Mouse (Mus musculus) thymus, adult 18-20 months (tissue): Measurements from ENCODE around the gene Slc5a4b.
A peak's percentile ranks its signal among the peaks of the same experiment; 100 is the strongest.
"Not testable (repeated sequence)": the region's sequence is repeated elsewhere in the genome, so short reads cannot be mapped to it uniquely, and the experiment has no call there.

Experiments
- DNase-seq, 2 experiments: peaks; one replicate each; pipeline ENCODE4 v3.0.0; 2022; ENCODE audit warnings: mixed read lengths in 2 of 2

Gene Slc5a4b

DNA sequence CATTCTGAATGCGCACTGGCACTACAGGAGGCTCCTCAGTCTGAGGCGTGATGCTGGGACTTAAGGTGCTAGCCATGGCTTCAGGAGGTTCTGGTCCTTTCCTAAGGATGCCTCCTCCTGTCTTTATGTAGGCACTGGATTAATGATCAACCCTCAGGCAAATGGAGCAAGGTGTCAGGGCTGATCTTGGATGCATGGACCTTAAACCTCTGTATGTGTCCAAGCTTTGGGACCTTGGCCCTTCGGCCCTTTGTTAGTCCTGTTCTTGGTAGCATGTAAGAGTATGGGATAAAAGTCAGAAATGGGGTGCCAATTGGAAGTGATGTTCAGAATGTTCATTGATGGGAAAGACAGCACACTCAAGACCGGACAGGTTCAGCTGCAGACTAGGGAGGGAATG is at the start of gene Slc5a4b:
Gene Slc5a4b (minus strand): TSS at position 101 of the 400 bp plus-strand sequence.
- DNase-seq = no peak

DNA sequence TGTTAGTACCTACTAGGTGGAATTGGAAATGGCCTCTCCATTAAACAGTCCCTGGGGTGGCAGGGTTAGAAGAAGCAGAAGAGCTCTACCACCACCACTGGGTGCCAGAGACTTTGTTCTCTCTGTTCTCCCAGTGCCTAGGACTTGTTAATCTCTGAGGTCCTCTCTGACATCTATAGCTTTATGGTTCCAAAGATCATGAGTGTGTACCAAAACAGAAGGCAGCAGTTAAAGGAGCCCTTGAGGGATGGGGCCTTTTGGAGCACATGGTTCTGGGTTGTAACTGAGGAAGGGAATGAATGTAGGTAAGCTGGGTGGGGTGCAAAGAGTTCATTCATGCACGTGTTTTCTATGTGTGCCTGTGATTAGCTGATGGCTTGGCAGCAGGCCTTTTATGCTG is 47.2 kb upstream of the Slc5a4b start:
- DNase-seq = no peak

DNA sequence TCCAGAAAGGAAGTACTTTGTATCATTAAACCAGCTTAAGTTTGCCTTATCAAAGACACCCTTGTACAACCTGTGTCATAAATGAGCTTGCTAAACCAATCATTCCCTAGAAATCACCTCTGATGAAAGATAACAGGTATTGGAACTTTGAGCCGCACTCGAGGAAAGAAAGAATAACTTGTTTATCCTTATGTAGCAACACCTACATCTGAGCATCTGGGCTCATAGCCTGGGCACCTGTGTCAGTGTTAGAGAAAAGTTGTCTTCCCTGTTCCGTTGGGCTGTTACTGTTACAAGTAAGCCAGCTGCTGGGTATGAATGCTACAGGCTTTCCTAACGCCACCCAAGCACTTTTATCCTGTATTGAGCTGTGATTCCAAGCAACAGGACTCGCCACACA is 46.8 kb upstream of the Slc5a4b start:
- DNase-seq = no peak

DNA sequence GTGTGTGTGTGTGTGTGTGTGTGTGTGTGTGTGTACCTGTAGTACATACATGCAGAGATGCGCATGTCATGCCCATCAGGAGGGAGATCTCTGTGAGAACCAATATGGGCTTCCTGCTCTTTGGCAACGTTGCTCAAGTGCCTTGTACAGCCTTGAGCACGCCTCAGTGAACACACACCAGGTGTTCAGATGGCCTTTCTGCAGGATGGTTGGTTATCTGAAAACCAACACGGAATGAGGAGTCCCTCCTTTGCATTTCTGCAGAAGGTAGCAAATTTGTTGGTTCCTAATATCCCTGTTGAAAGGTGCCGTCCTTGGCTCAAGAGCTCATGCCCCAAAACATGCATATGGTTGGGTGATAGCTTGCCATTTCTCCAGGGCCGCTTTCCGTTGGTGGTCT is 45.1 kb upstream of the Slc5a4b start:
- DNase-seq = no peak

DNA sequence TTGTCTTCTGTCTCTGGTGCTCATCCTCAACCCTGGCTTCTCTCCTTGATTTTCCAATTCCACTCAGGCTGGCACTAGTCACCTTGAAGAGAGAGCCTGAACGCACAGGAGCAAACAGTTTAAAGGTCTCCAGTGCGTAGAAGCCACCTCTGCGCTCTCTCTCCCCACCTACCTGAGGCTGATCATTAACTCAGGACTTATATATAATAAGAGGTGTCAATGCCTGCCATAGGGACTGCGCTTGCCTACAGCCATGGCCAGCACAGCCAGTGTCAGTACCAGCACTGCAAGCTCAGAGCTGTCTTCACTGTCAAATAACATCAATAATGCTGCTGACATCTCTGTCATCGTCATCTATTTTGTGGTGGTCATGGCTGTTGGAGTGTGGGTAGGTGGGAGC is 36.5 kb upstream of the Slc5a4b start, which contains the start of gene Slc5a4a:
Gene Slc5a4a (plus strand): TSS at position 174 of the 400 bp plus-strand sequence.
- DNase-seq = no peak

DNA sequence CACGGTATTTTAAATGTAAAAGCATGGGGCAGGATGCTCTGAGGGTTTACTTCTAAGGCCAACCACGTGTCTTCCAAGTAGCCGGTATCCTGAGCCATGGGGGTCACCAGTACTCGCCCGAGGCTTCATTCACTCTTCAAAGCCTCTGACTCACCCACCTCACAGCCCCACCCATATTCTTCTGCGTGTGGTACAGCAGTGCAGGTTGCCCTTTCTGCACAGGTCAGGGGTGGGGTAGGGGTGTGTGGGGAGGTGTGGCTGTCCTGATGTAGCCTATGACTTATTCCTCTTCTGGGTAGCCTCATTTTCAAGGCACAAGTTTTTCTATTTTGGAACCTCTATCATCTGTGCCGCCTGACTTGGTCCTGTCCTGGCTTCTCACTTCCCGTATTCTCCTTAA is 36.1 kb upstream of the Slc5a4b start:
- no peak for DNase-seq

DNA sequence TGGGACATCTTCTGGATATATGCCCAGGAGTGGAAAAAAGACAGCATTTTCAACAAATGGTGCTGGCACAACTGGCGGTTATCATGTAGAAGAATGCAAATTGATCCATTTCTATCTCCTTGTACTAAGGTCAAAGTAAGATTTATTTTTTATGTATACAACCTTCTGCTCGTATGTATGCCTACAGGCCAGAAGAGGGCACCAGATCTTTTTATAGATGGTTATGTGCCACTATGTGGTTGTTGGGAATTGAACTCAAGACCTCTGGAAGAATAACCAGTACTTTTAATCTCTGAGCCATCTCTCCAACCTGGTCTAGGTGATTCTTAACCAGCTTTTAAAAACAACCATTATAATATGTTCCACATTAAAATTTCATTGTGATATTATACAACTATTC is 25.6 kb upstream of the Slc5a4b start:
- no peak for DNase-seq

DNA sequence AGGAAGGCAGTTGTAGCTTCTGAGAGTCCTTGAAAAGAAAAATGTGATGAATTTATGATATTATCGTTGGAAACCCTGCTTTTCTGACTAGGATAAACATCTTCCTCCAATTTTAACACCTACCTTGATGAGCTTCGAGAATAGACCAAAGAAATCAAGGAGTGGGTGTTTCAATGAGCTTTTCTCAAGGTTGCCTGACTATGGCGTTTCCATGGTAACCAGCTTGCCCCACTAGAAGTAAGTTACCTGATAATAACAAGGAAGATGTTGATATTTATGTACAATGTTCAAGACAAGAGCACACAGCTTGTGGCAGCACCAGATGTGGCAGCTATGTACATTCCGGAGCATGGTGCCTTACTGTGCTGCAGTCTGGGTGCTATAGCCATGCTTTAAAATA is 21.7 kb upstream of the Slc5a4b start:
- DNase-seq = no peak

DNA sequence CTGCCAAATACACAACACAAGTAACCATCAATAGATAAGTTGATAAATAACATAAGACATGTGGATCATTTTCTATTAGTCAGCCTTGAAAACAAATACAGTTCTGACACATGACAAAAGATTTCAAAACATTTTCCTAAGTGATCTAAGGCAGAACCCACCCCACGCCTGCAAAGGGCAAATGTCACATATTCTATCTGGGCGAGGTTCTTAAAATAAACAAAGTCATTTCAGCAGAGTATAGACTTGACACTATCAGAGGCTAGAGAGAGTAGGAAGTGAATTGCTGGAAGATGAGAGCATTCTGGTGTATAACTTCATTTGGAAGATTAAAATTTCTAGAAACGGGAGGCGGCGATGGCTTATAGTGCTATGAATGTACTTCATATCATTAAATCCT is 10.7 kb upstream of the Slc5a4b start:
- DNase-seq = no peak

DNA sequence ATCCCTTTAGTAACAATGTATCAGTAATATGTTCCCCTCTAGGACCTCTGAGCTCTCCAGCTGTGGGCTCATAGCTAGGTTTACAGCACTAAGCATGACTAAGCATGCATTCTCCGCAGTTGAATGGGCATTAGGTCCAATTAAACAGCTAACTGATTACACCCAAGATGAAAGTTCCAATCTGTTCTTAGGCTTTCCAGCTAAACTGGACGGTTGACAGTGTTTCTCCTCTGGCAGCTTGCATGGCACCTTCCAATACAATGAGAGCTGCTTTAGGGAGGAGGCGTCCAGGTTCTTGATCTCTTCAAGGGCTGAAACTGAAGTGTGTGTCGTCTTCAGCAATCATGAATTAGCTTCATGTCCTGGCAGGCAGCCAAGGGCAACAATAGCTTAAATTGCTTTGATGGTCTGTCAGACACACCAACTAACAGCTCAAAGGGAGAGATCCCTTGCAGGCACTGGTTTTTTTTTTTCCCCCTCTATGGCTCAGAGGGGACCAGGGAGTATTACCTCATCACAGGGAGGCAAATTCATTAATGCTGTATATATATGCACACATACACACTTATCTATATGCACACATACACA is 9.5 kb upstream of the Slc5a4b start:
- DNase-seq = no peak

DNA sequence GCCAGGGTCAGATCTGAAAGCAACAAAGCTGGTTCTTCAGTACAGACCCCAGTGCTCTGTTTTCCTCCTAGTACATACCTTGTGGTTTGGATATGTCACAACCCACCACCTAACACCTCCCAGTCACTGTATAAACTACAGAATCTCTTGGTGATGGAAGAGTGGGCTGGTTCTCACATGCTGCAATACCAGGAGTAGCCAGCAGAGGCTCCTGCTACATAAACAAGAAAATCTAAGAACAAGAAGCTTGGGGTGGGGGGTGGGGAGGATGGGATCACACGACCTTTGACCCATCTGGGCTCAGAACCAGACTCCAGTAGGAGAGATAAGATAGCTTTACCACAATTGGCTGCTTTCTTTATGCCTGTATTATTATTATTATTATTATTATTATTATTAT is 8.0 kb upstream of the Slc5a4b start:
- DNase-seq = no peak

DNA sequence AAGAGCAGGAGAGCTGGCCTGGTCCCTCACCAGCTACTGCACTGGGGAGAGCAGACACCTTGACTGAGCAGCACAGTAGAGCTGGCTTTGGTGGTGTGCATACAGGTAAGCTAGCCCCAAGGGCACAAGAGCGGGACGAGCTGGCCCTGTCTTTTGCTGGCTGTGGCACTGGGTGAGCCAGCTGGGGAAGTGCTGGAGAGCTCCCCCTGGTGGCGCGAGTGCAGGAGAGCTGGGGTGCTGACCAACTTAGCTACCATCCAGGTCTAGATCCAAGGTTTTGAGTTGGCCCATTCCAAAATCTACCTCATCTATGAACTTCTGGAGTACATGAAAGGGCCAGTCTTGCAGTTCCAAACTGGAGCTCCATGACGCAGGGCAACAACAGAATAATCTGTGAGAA is 7.2 kb upstream of the Slc5a4b start:
- peak; percentile 12 to 18 for DNase-seq

DNA sequence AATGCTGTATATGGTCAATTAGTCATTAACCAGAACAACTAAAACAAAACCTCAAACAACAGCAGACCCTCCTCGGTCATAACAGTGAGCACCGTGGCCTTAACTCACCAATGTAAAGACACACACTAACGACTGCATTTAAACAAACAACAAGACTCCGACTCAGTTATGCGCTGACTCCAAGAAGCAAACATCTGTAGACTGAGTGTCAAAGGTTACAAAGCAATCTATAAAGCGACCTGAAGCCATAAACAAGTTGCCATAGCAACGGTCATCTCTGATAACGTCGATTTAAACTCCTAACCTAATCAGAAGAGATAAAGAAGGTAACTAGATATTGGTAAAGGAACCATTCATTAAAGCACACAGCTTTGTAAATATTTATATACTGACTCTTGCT is 13.4 kb downstream of the Slc5a4b start:
- no peak for DNase-seq

DNA sequence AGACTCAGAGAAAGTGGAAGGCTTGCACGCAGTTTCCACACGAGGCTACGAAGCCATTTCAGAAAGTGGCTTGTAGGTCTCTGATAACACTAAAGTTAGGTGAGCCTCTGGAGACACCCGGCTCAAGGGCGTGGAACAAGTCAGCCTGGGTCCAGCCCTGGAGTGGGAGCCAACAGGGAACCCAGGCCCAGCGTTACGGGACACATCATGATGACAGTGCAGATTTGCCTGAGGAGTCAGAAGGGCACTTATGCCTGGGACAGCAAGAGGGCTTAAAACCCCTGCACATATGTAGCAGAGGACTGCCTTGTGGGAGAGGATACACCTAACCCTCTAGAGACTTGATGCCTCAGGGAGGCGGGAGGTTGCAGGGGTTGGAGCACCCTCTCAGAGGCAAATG is 14.2 kb downstream of the Slc5a4b start:
- no peak for DNase-seq

DNA sequence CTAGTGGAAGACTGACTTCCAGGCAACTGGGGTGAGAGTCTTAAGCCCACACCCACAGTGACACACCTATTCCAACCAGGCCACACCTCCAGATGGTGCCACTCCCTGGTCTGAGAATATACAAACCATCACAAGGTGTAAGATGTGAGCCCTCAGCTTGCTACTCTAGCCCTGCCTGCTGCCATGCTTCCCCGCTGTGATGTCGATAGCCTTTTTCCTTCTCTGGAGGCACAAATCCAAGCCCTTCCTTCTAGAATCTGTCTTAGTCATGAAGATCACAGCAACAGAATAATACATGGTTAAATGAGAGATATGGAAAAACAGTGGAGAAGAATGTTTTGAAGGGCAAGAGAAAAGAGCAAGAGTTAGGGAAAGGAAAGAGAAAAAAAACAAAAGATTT is 33.8 kb downstream of the Slc5a4b start:
- not testable (repeated sequence) for DNase-seq

DNA sequence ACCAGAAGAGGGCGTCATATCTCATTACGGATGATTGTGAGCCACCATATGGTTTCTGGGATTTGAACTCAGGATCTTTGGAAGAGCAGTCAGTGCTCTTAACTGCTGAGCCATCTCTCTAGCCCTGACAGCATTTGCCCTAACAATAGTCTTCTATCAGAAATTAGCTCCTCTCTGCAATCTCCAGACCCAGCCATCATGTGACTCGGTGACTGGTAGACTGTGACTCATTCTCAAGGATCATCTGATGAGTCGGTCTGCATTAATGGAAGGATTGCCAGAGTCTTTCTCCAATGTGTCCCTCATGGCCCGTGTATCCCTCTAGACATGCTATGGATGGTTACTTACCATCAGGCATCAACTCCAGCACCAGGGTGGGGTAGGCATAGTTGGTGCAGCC is 38.7 kb downstream of the Slc5a4b start:
- DNase-seq = not testable (repeated sequence)

DNA sequence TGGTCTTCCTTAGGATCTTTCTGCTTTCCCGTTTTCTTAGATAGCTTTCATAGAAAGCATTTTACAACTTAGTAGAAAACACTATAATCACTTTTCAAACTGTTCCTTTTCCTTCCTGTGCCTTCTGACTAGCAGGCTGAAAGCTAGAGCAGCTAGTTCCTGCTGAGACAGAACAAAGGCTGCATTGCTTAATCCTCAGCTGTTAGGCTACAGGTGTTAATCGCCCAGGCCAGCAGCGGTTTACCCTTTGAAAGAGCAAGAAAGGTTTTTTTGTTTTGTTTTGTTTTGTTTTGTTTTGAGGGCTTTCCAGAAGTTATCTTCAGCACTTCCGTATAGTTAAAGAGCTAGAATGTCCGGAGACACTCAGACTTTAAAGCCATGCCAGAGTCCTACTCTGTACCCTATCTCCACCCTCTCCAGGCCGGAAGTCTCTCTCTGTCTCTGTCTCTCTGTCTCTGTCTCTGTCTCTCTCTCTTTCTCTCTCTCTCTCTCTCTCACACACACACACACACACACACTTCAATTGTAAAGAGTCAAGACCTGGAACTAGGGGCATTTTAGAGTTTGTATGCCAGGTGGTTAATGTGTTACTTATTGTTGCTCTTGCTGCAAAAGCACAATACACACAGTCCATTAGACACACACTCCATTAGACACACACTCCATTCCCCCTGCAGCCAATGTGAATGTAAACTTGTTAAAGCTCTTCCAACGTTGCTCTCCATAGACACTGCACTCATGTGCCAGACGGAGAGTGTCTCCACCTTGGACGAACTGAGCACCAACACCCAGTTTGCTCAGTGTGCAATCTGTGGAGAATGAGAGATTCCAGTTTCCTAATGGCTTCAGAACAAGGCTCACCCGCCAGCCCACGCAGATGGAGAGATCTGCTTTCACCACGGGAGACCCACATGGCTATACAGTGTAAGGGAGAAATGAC is 42.8 kb downstream of the Slc5a4b start:
- no peak for DNase-seq

DNA sequence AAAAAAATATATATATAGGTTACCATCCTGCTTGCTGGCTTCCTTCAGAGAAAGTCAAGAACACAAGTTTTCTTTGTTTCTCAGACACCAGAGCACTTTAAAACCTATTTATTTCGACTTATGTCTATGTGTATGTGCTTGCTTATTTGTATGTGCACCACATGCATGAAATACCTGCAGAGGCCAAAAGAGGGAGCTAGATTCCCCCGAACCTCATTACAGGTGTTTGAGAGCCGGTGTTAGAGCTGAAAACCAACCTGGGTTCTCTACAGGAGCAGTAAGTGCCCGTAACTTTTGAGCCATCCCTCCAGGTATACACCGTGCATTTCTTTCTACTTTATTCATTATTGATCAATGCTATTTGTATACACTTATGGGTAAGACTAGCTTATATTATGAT is 48.3 kb downstream of the Slc5a4b start:
- no peak for DNase-seq

DNA sequence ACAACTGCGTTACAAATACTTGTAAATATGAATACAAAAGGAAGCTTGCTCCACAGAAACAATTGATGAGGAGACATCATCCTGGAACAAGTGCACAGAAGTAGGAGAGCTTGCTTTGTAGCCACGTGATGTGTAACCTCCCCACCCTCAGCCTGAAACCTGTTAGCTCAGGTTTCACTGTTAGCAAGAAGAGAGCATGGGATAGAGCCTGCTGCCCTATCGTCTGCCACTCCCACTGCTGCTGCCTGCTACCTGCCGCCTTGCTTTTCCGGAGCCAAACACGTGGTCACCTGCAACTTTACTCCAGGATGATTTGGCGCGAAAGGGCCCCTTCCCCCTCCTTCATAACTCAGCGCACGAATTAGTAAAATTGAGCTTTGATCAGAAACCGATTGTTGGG is 58.9 kb downstream of the Slc5a4b start:
- no peak for DNase-seq

DNA sequence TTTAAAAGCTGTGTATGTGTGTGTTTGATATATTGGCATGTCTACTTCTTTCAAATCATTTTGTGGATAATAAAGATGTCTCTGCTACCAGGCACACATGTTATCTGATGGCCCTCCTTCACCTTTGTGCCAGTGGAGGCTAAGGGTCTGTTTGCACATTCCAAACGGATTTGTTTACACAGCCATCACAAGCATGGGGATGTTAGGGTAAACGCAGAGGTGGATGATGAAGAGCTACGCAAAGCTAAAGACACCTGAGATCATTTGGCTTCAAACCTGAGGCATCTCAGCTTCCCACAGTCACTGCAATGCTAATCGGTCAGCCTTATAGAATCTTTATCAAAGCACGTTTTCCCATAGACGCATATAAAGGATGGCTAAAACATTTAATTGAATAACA is 61.8 kb downstream of the Slc5a4b start:
- DNase-seq = no peak

DNA sequence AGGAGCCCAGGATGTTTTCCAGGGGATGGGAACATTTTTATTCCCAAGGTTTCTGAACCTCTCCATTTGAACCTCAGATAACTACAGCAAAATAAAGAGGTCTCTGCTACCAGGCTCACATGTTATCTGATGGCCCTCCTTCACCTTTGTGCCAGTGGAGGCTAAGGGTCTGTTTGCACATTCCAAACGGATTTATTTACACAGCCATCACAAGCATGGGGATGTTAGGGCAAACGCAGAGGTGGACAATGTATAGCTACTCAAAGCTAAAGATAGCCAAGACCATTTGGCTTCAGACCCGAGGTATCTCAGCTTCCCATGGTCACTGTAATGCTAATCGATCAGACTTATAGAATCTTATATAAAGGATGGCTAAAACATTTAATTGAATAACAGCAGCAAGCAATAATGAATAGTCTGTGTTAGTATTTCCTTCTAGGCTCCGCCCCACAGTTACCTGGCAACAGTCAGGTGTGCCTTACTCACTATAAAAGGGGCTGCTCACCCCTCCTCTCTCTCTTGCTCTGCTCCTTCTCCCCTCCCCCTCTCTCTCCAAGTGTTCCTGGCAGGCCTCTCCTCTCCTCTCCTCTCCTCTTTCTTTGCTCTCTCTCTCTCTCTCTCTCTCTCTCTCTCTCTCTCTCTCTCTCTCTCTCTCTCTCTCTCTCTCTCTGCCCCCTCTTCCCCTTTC is 63.4 kb downstream of the Slc5a4b start:
- DNase-seq = no peak

DNA sequence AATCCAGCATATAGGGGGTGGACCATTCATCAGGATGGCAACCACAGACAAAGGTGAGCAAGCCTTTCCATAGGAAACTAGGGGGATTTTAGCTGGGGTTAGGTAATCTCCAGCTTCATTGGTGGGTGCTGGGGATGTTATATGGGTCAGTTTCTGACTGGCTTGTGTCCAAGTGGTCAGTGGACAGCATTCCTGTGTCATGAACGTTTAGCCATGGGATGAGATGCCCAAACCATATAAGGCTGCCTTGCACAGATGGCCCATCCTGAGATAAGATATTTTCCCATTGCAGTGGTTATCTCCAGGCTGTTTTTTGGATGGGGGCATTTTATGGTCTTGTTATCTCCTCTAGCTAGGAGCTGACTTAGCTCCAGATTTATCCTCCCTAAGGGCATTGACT is 64.0 kb downstream of the Slc5a4b start:
- no peak for DNase-seq

DNA sequence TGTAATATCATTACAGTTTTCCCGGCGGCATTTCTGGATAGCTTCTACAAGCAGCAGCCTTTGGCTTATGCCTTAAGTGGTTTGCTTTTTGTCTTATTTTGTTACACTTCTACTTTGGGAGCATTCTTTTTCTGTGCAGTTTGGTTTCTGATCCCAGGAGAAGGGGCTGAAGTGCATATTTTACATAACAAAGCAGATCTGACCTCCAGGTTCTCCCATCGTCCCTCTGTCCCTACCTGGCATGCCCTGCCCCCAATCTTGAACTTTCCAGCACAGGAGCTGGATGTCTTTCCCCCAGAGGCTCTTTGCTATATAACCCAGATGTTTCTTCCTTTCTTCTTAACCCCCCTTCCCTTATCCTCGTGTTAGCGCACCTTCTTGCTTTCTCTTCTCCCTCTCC is 65.4 kb downstream of the Slc5a4b start:
- no peak for DNase-seq

DNA sequence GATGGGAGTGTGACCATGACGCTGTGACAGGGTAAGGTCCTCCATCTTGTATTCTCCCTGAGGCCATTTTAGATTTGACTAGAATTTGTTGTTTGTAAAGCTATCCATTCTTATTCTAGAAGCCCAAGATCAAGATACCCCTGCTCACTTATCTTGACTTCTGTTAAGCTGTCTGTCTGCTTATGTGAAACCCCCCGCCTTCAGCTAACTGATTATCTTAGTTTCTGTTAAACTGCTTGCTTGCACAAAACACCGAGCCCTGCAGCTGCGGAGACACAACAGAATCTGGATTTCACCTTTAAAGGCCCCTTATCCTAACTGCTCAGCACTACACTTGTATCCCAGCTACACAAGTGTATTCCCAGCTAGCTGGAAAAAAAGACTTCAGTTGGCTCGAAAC is 73.8 kb downstream of the Slc5a4b start:
- no peak for DNase-seq
